ENCODE assay signal across 19 mouse cellular contexts in the genomic region with DNA sequence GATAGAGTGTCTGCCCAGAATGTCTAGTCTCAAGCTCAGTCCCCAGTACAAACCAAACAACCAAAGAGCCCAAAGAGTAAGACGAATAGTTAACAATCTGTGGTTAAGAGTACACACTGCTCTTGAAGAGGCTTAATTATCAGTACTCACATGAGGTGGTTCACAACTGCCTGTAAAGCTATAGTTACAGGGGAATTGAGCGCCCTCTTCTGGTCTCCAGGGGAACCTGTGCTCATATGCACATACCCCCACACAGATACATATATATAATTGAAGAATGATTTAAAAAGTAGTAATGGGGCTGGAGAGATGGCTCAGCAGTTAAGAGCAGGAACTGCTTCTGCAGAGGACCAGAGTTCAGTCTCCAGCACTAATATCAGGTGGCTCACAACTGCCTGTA.
DNase-seq lines count a peak whose midpoint lies in the region; TF ChIP-seq lines count a peak whose summit lies in the region.
"Had no signal": no experiment of that assay in that cellular context is flagged by ENCODE, and none has a peak within 500 bp of the region (broad histone marks: within the 10 kb centered on the region; RNA-seq: fewer than 3 reads in every experiment).

No protein-coding gene starts in this region.

- H3K4me3 ChIP-seq in layer of hippocampus, adult 2 months: no peak overlapping the region
- H3K4me3 ChIP-seq: embryonic facial prominence, embryonic 15.5 days; forebrain, embryonic 12.5 days; megakaryocyte, embryonic 14.5 days had no signal

- H3K27ac ChIP-seq in layer of hippocampus, adult 2 months: no peak overlapping the region
- H3K27ac ChIP-seq: embryonic facial prominence, embryonic 15.5 days; forebrain, embryonic 12.5 days had no signal

- peak; percentile 53 for TF ChIP-seq CTCF in layer of hippocampus, adult 2 months (conservative IDR thresholded peaks at IDR 0.05)

- peak; percentile 22 for DNase-seq in cerebellum, adult 9-11 months
- no peak for DNase-seq in cerebellum, adult 8-10 months
- DNase-seq in layer of hippocampus, adult 2 months (ENCODE audit: low spot score in 2 of 2): no peak
- no peak for DNase-seq in layer of hippocampus, postnatal 36 days
- DNase-seq in A20 (ENCODE audit: low read depth, low spot score) (peak; percentile 36), R1 (ENCODE audit: low read depth, low spot score) (peak; percentile 67)
- DNase-seq in neural tube, embryonic 10.5 days (ENCODE audit: extremely low spot score, low spot score): no peak
- DNase-seq in adrenal gland, adult (ENCODE audit: inconsistent age in 2 of 2, low spot score in 1 of 2): no peak
- DNase-seq: adrenal gland, postnatal 36 days; B cell, adult 2 months; embryo, embryonic 11 days; heart, postnatal 4 days; kidney, adult 2 months; liver; right cerebral cortex, postnatal 4 days; thymus, postnatal 36 days had no signal

Comparison
In these comparisons a context has a peak if more than half of its experiments do, and no peak if none do; other contexts are left out.
1. DNase-seq: peak in cerebellum, adult 9-11 months (single experiment), A20 (single experiment) and R1 (single experiment); none in cerebellum, adult 8-10 months (single experiment), layer of hippocampus, adult 2 months (0 of 2), layer of hippocampus, postnatal 36 days (0 of 2), neural tube, embryonic 10.5 days (single experiment) and adrenal gland, adult (0 of 2).